Mouse (Mus musculus) forebrain, embryonic 11.5 days (tissue): ENCODE measurements around the gene Rnf214. TPM values are rescaled to one million over a fixed set of nuclear protein-coding genes. Genes with fewer than 3 reads are reported as not detected.
A peak's percentile ranks its signal among the peaks of the same experiment; 100 is the strongest.

Experiments used
- ATAC-seq: fragments of 200-750 bp; cut with Nextera tagmentation; replicated peaks from 2 replicates; pipeline ENCODE4 v1.8.0; 2017; ENCODE audit warnings: moderate TSS enrichment; ENCODE audit not compliant: low FRiP score
- DNase-seq: peaks from one replicate; pipeline ENCODE4 v3.0.0-alpha.2; 2017; ENCODE audit warnings: low spot score
- H3K27ac ChIP-seq: fragments of 300-500 bp; sonication (generic); 2 replicates; pipeline ENCODE4 v1.5.1; 2014; ENCODE audit warnings: low read depth, low read length
- H3K27me3 ChIP-seq: fragments of 300-500 bp; sonication (generic); 2 replicates; pipeline ENCODE4 v1.6.1; 2014; ENCODE audit warnings: mild to moderate bottlenecking, low read length, mixed read lengths; ENCODE audit not compliant: control insufficient read depth, insufficient read depth
- H3K36me3 ChIP-seq: fragments of 300-500 bp; sonication (generic); 2 replicates; pipeline ENCODE4 v1.6.1; 2014; ENCODE audit warnings: mild to moderate bottlenecking, low read length, moderate library complexity, mixed read lengths; ENCODE audit not compliant: control insufficient read depth, insufficient read depth
- H3K4me1 ChIP-seq: fragments of 300-500 bp; sonication (generic); replicated peaks from 2 replicates; pipeline ENCODE4 v1.6.1; 2014; ENCODE audit warnings: low read length, mixed read lengths; ENCODE audit not compliant: control insufficient read depth, insufficient read depth
- H3K4me2 ChIP-seq: fragments of 300-500 bp; sonication (generic); 2 replicates; pipeline ENCODE4 v1.6.1; 2014; ENCODE audit warnings: low read depth, mild to moderate bottlenecking, low read length, moderate library complexity, mixed read lengths; ENCODE audit not compliant: severe bottlenecking
- H3K4me3 ChIP-seq: fragments of 300-500 bp; sonication (generic); 2 replicates; pipeline ENCODE4 v1.5.1; 2014; ENCODE audit warnings: low read depth, low read length
- H3K9ac ChIP-seq: fragments of 300-500 bp; sonication (generic); 2 replicates; pipeline ENCODE4 v1.6.1; 2014; ENCODE audit warnings: low read length
- H3K9me3 ChIP-seq: fragments of 300-500 bp; sonication (generic); 2 replicates; pipeline ENCODE4 v1.6.1; 2016; ENCODE audit warnings: low read length, mixed read lengths; ENCODE audit not compliant: control insufficient read depth
- WGBS: fragments of 180-500 bp; shearing (Covaris S2); extraction: QIAGEN DNeasy Blood & Tissue Kit; methylation state at CpG from one replicate; pipeline ENCODE4 v1.1.7; 2014; 5-methylcytosine and 5-hydroxymethylcytosine counted together
- polyA plus RNA-seq: library from polyadenylated mRNA; unstranded; fragments of >200 nt; fragmentation: Nextera tagmentation; extraction: Ambion mirVana; gene quantifications from 2 replicates; pipeline ENCODE4 v1.2.1, GENCODE M21; 2014

Rnf214 gene
- polyA plus RNA-seq, 1 experiment from 2014 or later = 90.6 TPM

DNA sequence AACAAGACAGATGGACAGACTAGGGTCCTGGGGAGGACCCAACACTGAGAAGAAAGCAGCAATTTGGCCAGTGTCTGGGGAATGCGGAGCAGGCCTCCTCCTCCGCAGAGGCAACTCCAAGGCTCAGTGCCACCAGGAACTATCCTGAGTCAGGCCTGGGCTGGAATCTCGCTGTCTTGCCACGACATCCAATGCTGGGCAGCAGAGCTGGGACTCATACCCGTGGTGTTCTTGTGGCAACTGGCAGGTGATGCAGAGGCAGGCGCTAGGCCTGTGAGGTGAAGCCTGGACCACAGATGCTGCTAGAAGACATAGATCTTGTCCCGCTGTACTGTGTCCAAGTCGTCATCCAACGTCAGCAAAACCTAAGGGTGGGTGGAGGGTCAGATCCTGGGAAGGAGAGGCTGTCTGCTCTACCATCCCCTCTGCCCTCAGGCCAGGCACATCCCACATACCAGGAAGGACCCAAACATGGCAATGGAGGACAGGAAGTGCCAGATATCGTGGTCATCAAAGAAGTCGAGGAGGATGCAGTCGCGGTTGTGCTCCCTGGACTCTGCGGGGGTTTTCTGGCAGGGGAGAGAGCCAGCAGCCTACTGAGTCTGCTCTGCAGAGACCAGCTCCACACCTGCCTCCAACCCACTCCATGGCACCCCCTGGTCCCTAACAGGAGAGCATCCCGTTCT lies 32.4 kb upstream of the Rnf214 start:
- H3K36me3 ChIP-seq = no peaks in the 10 kb centered on the region
- H3K4me1 ChIP-seq = 0 out of 2 replicates have a peak, but pooled peaks cover 3% of the 10 kb centered on the region
- H3K27ac ChIP-seq = no peak overlapping the region
- DNase-seq (no peak), ATAC-seq (no peak)
- no peaks in the 10 kb centered on the region for H3K9me3 ChIP-seq
- no peak overlapping the region for H3K4me3 ChIP-seq
- peaks cover 2% of the 10 kb centered on the region; the same call in 1 of the 2 replicates for H3K27me3 ChIP-seq
- 91% methylated on average over 15 of the region's 15 CpGs for WGBS
- H3K9ac ChIP-seq = no peak overlapping the region
- H3K4me2 ChIP-seq = no peak overlapping the region

GRCm38 (mm10) chr9:45938088-45938487 lies 31.4 kb upstream of the Rnf214 start:
- Histone ChIP-seq H3K27ac (no peak overlapping the region), H3K9ac (no peak overlapping the region), H3K36me3 (no peaks in the 10 kb centered on the region), H3K9me3 (no peaks in the 10 kb centered on the region), H3K27me3 (peaks cover 2% of the 10 kb centered on the region; the same call in 1 of the 2 replicates), H3K4me1 (0 out of 2 replicates have a peak, but pooled peaks cover 3% of the 10 kb centered on the region), H3K4me3 (no peak overlapping the region), H3K4me2 (no peak overlapping the region)
- no peak for ATAC-seq
- 95% methylated on average over 8 of the region's 8 CpGs for WGBS
- DNase-seq = no peak

DNA sequence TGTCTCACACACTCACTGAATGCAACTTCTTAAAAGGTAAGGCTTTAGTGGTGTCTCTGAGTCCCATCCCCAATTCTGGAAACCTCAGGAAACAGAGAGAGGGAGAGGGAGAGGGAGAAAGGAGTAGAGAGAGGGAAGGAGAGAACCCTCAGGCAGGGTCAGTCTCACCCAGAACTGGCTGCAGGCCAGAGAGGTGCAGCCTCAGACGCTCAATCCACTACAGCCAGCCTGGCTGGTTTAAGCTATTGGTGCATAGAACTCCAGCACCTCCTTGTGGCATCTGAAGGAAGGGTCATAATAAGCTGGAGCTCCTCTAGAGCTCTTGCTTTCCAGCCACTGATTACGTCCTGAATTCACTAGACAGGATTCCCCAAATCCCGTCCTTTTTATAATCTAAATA lies 30.2 kb upstream of the Rnf214 start:
- Histone ChIP-seq H3K4me3 (no peak overlapping the region), H3K36me3 (no peaks in the 10 kb centered on the region), H3K4me2 (no peak overlapping the region), H3K4me1 (0 out of 2 replicates have a peak, but pooled peaks cover 3% of the 10 kb centered on the region), H3K27ac (no peak overlapping the region), H3K9me3 (no peaks in the 10 kb centered on the region), H3K27me3 (peaks cover 2% of the 10 kb centered on the region; the same call in 1 of the 2 replicates), H3K9ac (no peak overlapping the region)
- 23% methylated on average over 3 of the region's 3 CpGs for whole genome bisulfite sequencing
- ATAC-seq (no peak; the same call in 1 of the 2 replicates), DNase-seq (peak; percentile 69)

GRCm38 (mm10) chr9:45935628-45936210 lies 29.0 kb upstream of the Rnf214 start, which contains the start of gene Tagln:
Gene Tagln (minus strand): TSS chr9:45936058.
- no peak within 1 kb of the TSS for H3K27ac ChIP-seq
- ATAC-seq = no peak

GRCm38 (mm10) chr9:45932571-45933415 lies 26.1 kb upstream of the Rnf214 start:
- Histone ChIP-seq H3K36me3 (no peaks in the 10 kb centered on the region; the same call in 1 of the 2 replicates), H3K4me2 (no peak overlapping the region), H3K9ac (no peak overlapping the region), H3K27me3 (peaks cover 2% of the 10 kb centered on the region; the same call in 1 of the 2 replicates), H3K4me1 (0 out of 2 replicates have a peak, but pooled peaks cover 3% of the 10 kb centered on the region), H3K9me3 (no peaks in the 10 kb centered on the region), H3K27ac (no peak overlapping the region), H3K4me3 (no peak overlapping the region)
- DNase-seq (no peak), ATAC-seq (no peak)
- 89% methylated on average over 11 of the region's 11 CpGs for WGBS

More at GRCm38 (mm10) chr9:45935628-45936210, 29.0 kb upstream of the Rnf214 start, which contains the start of gene Tagln:
- no peaks in the 10 kb centered on the region for H3K9me3 ChIP-seq
- peak within 1 kb of the TSS; percentile 10; the same call in 1 of the 2 replicates for H3K4me3 ChIP-seq
- H3K4me2 ChIP-seq = peak within 1 kb of the TSS; percentile 42; the same call in 1 of the 2 replicates
- 6% methylated on average over 21 of the region's 21 CpGs for WGBS
- no peaks in the 10 kb centered on the region for H3K36me3 ChIP-seq
- DNase-seq = peak; percentile 73
- H3K27me3 ChIP-seq = peaks cover 2% of the 10 kb centered on the region; the same call in 1 of the 2 replicates
- H3K4me1 ChIP-seq = 0 out of 2 replicates have a peak, but pooled peaks cover 3% of the 10 kb centered on the region
- peak within 1 kb of the TSS; percentile 12; the same call in 1 of the 2 replicates for H3K9ac ChIP-seq

DNA sequence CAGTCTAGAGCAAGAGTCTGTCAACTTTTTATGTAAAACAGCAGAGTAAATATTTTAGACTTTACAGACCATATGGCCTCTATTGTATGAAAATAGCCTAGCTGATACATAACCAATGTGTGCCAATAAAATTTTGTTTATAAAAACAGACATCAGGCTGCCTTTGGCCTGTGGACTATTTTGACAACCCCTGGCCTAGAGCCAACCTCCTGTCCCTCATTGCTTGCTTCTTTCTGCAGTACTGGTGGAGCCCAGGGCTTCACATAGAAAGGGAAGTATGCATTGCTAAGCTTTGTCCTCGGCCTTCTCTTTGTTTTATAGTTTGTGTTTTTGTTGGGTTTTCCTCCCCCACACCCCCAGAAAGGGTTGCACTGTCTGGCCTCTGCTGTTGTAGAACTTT lies 25.2 kb upstream of the Rnf214 start:
- 67% methylated on average over 1 of the region's 1 CpGs for WGBS
- H3K27me3 ChIP-seq = peaks cover 2% of the 10 kb centered on the region; the same call in 1 of the 2 replicates
- DNase-seq (no peak), ATAC-seq (no peak)
- H3K36me3 ChIP-seq = no peaks in the 10 kb centered on the region; the same call in 1 of the 2 replicates
- H3K4me1 ChIP-seq = 0 out of 2 replicates have a peak, but pooled peaks cover 3% of the 10 kb centered on the region
- no peak overlapping the region for H3K4me2 ChIP-seq
- no peak overlapping the region for H3K4me3 ChIP-seq
- H3K9me3 ChIP-seq = no peaks in the 10 kb centered on the region
- no peak overlapping the region for H3K9ac ChIP-seq
- no peak overlapping the region for H3K27ac ChIP-seq

- Histone ChIP-seq H3K36me3 (no peaks in the 10 kb centered on the region; the same call in 1 of the 2 replicates), H3K4me3 (no peak overlapping the region), H3K9ac (no peak overlapping the region), H3K4me2 (no peak overlapping the region), H3K27ac (no peak overlapping the region), H3K9me3 (no peaks in the 10 kb centered on the region), H3K27me3 (no peaks in the 10 kb centered on the region), H3K4me1 (no peaks in the 10 kb centered on the region)
- no peak for ATAC-seq
- 92% methylated on average over 5 of the region's 5 CpGs for WGBS
- no peak for DNase-seq
Observed at GRCm38 (mm10) chr9:45929285-45929684, 22.6 kb upstream of the Rnf214 start.

- DNase-seq (no peak), ATAC-seq (no peak)
- H3K4me2 ChIP-seq = no peak overlapping the region
- no peaks in the 10 kb centered on the region; the same call in 1 of the 2 replicates for H3K36me3 ChIP-seq
- H3K9ac ChIP-seq = no peak overlapping the region
- H3K27ac ChIP-seq = no peak overlapping the region
- H3K4me3 ChIP-seq = no peak overlapping the region
- no peaks in the 10 kb centered on the region for H3K9me3 ChIP-seq
- no peaks in the 10 kb centered on the region for H3K4me1 ChIP-seq
- H3K27me3 ChIP-seq = no peaks in the 10 kb centered on the region
- WGBS = 57% methylated on average over 1 of the region's 1 CpGs
Observed at GRCm38 (mm10) chr9:45919895-45920294, 13.2 kb upstream of the Rnf214 start.
